Mouse (Mus musculus) CH12.LX (cell line): ENCODE results near the gene Acd. TPM values are rescaled to one million over a fixed set of nuclear protein-coding genes. Genes with fewer than 3 reads are reported as not detected.

Experiments
- DNase-seq: peaks from one replicate; pipeline ENCODE4 v3.0.0-alpha.2; 2013; ENCODE audit errors: extremely low read depth
- H3K27ac ChIP-seq: 2 replicates; pipeline ENCODE4 v1.5.1; 2012; ENCODE audit warnings: low read depth, mild to moderate bottlenecking, control low read depth, moderate library complexity; ENCODE audit not compliant: insufficient read depth
- H3K27me3 ChIP-seq: replicated peaks from 2 replicates; pipeline ENCODE3; 2012; ENCODE audit warnings: inconsistent platforms
- H3K36me3 ChIP-seq, 2 experiments: replicated peaks in 1 of 2; 2 replicates each; pipeline versions ENCODE3 to v1.6.1; 2012; ENCODE audit warnings: inconsistent platforms in 1 of 2, low read length in 1 of 2, mild to moderate bottlenecking in 1 of 2, mixed read lengths in 1 of 2, moderate library complexity in 1 of 2; ENCODE audit not compliant: control insufficient read depth in 1 of 2, insufficient read depth in 1 of 2
- H3K4me1 ChIP-seq, 2 experiments: 2 replicates each; pipeline ENCODE4 v1.6.1; 2012; ENCODE audit warnings: inconsistent platforms in 1 of 2, moderate library complexity in 1 of 2; ENCODE audit not compliant: insufficient read depth in 2 of 2, control insufficient read depth in 1 of 2
- H3K4me2 ChIP-seq: 2 replicates; pipeline ENCODE4 v1.6.1; 2012; ENCODE audit warnings: low read depth, mild to moderate bottlenecking, control low read depth; ENCODE audit not compliant: poor library complexity, insufficient read depth, severe bottlenecking
- H3K4me3 ChIP-seq, 3 experiments: fragments of 150-350 bp in 1 of 3; sonication (generic) in 1 of 3; replicated peaks in 1 of 3; 2 replicates each; pipeline versions ENCODE3 to v1.5.1; 2011 to 2012; ENCODE audit warnings: low read depth in 2 of 3, low read length in 2 of 3, mild to moderate bottlenecking in 2 of 3, moderate library complexity in 2 of 3, control low read depth in 1 of 3, improper control_type of control experiment in 1 of 3, inconsistent platforms in 1 of 3, mixed read lengths in 1 of 3; ENCODE audit not compliant: poor library complexity in 1 of 3
- H3K79me2 ChIP-seq: replicated peaks from 2 replicates; pipeline ENCODE4 v1.6.1; 2012; ENCODE audit warnings: mild to moderate bottlenecking, moderate library complexity; ENCODE audit not compliant: control insufficient read depth, poor library complexity, insufficient read depth, severe bottlenecking; ENCODE audit errors: extremely low read depth
- H3K9ac ChIP-seq: 2 replicates; pipeline ENCODE4 v1.6.1; 2012; ENCODE audit warnings: low read depth, mild to moderate bottlenecking, control low read depth, moderate library complexity; ENCODE audit not compliant: insufficient read depth
- H3K9me3 ChIP-seq: replicated peaks from 2 replicates; pipeline ENCODE3; 2012; ENCODE audit warnings: low read length, inconsistent platforms, mixed read lengths
- BHLHE40 ChIP-seq: IDR thresholded peaks from 2 replicates; pipeline ENCODE4 v1.6.1; 2011; ENCODE audit warnings: mild to moderate bottlenecking, low read depth, low read length, improper control_type of control experiment
- CHD1 ChIP-seq: IDR thresholded peaks from 2 replicates; pipeline ENCODE4 v1.6.1; 2012; ENCODE audit warnings: low read depth, low read length, improper control_type of control experiment, inconsistent platforms
- CHD2 ChIP-seq: IDR thresholded peaks from 2 replicates; pipeline ENCODE4 v1.6.1; 2011; ENCODE audit warnings: low read length, improper control_type of control experiment
- CTCF ChIP-seq, 2 experiments: IDR thresholded peaks in 1 of 2; conservative IDR thresholded peaks in 1 of 2; 2 replicates each; pipeline ENCODE4 v1.5.1; 2011 to 2012; ENCODE audit warnings: low read depth in 2 of 2, low read length in 2 of 2, improper control_type of control experiment in 1 of 2, inconsistent platforms in 1 of 2, mild to moderate bottlenecking in 1 of 2, moderate library complexity in 1 of 2
- E2F4 ChIP-seq: IDR thresholded peaks from 2 replicates; pipeline ENCODE4 v1.6.1; 2011; ENCODE audit warnings: low read depth, low read length, improper control_type of control experiment; ENCODE audit not compliant: insufficient replicate concordance
- ELF1 ChIP-seq: IDR thresholded peaks from 2 replicates; pipeline ENCODE4 v1.6.1; 2014; ENCODE audit warnings: low read depth, mild to moderate bottlenecking, inconsistent platforms, low read length, improper control_type of control experiment
- EP300 ChIP-seq: IDR thresholded peaks from 2 replicates; pipeline ENCODE4 v1.6.1; 2011; ENCODE audit warnings: low read length, improper control_type of control experiment
- ETS1 ChIP-seq: conservative IDR thresholded peaks from 2 replicates; pipeline ENCODE4 v1.6.1; 2012; ENCODE audit warnings: low read depth, mild to moderate bottlenecking, inconsistent platforms, low read length, improper control_type of control experiment, moderate library complexity
- GABPA ChIP-seq: IDR thresholded peaks from 2 replicates; pipeline ENCODE4 v1.6.1; 2012; ENCODE audit warnings: low read depth, low read length, improper control_type of control experiment, inconsistent platforms; ENCODE audit not compliant: insufficient replicate concordance
- HCFC1 ChIP-seq: IDR thresholded peaks from 2 replicates; pipeline ENCODE4 v1.6.1; 2012; ENCODE audit warnings: low read depth, mild to moderate bottlenecking, inconsistent platforms, low read length, improper control_type of control experiment
- IRF4 ChIP-seq: IDR thresholded peaks from 2 replicates; pipeline ENCODE4 v1.6.1; 2014; ENCODE audit warnings: low read depth, mild to moderate bottlenecking, inconsistent platforms, low read length, improper control_type of control experiment
- JUN ChIP-seq: IDR thresholded peaks from 2 replicates; pipeline ENCODE4 v1.6.1; 2011; ENCODE audit warnings: low read depth, mild to moderate bottlenecking, low read length, improper control_type of control experiment, moderate library complexity; ENCODE audit not compliant: insufficient read depth
- JUND ChIP-seq: conservative IDR thresholded peaks from 2 replicates; pipeline ENCODE4 v1.6.1; 2011; ENCODE audit warnings: low read depth, low read length, improper control_type of control experiment
- KAT2A ChIP-seq: IDR thresholded peaks from 2 replicates; pipeline ENCODE4 v1.6.1; 2012; ENCODE audit warnings: low read length, improper control_type of control experiment, inconsistent platforms; ENCODE audit not compliant: insufficient replicate concordance
- MAFK ChIP-seq: IDR thresholded peaks from 2 replicates; pipeline ENCODE4 v1.6.1; 2011; ENCODE audit warnings: low read length, improper control_type of control experiment; ENCODE audit not compliant: insufficient replicate concordance
- MAX ChIP-seq: IDR thresholded peaks from 2 replicates; pipeline ENCODE4 v1.6.1; 2011; ENCODE audit warnings: low read length, improper control_type of control experiment
- MAZ ChIP-seq: IDR thresholded peaks from 2 replicates; pipeline ENCODE4 v1.6.1; 2012; ENCODE audit warnings: low read depth, mild to moderate bottlenecking, inconsistent platforms, low read length, improper control_type of control experiment, moderate library complexity
- MEF2A ChIP-seq: IDR thresholded peaks from 2 replicates; pipeline ENCODE4 v1.6.1; 2014; ENCODE audit warnings: low read depth, mild to moderate bottlenecking, inconsistent platforms, low read length, improper control_type of control experiment, borderline replicate concordance
- MXI1 ChIP-seq: IDR thresholded peaks from 2 replicates; pipeline ENCODE4 v1.6.1; 2011; ENCODE audit warnings: mild to moderate bottlenecking, low read depth, low read length, improper control_type of control experiment
- MYC ChIP-seq: IDR thresholded peaks from 2 replicates; pipeline ENCODE4 v1.6.1; 2011; ENCODE audit warnings: low read depth, mild to moderate bottlenecking, improper control_type of control experiment, low read length
- NELFE ChIP-seq: IDR thresholded peaks from 2 replicates; pipeline ENCODE4 v1.6.1; 2011; ENCODE audit warnings: low read depth, low read length, improper control_type of control experiment
- NRF1 ChIP-seq: IDR thresholded peaks from 2 replicates; pipeline ENCODE4 v1.6.1; 2014; ENCODE audit warnings: low read depth, mild to moderate bottlenecking, inconsistent platforms, low read length, improper control_type of control experiment, moderate library complexity
- PAX5 ChIP-seq: IDR thresholded peaks from 2 replicates; pipeline ENCODE4 v1.6.1; 2012; ENCODE audit warnings: low read length, inconsistent platforms, mixed read lengths
- POLR2A ChIP-seq: IDR thresholded peaks from 2 replicates; pipeline ENCODE4 v1.6.1; 2011; ENCODE audit warnings: low read depth, mild to moderate bottlenecking, improper control_type of control experiment, low read length
- POLR2AphosphoS2 ChIP-seq: IDR thresholded peaks from 2 replicates; pipeline ENCODE4 v1.6.1; 2011; ENCODE audit warnings: low read depth, low read length, improper control_type of control experiment
- RAD21 ChIP-seq: IDR thresholded peaks from 2 replicates; pipeline ENCODE4 v1.6.1; 2011; ENCODE audit warnings: low read depth, mild to moderate bottlenecking, low read length, improper control_type of control experiment, moderate library complexity
- RCOR1 ChIP-seq: conservative IDR thresholded peaks from 2 replicates; pipeline ENCODE4 v1.6.1; 2012; ENCODE audit warnings: low read depth, mild to moderate bottlenecking, inconsistent platforms, low read length, improper control_type of control experiment
- SIN3A ChIP-seq: IDR thresholded peaks from 2 replicates; pipeline ENCODE4 v1.6.1; 2012; ENCODE audit warnings: low read length, improper control_type of control experiment, inconsistent platforms
- SMC3 ChIP-seq: IDR thresholded peaks from 2 replicates; pipeline ENCODE4 v1.6.1; 2011; ENCODE audit warnings: low read depth, low read length, improper control_type of control experiment
- TBP ChIP-seq: conservative IDR thresholded peaks from 2 replicates; pipeline ENCODE4 v1.6.1; 2011; ENCODE audit warnings: low read depth, low read length, improper control_type of control experiment
- TCF12 ChIP-seq: IDR thresholded peaks from 2 replicates; pipeline ENCODE4 v1.6.1; 2014; ENCODE audit warnings: low read depth, mild to moderate bottlenecking, inconsistent platforms, low read length, improper control_type of control experiment
- UBTF ChIP-seq: IDR thresholded peaks from 2 replicates; pipeline ENCODE4 v1.6.1; 2012; ENCODE audit warnings: low read depth, mild to moderate bottlenecking, inconsistent platforms, low read length, improper control_type of control experiment, moderate library complexity
- USF1 ChIP-seq: IDR thresholded peaks from 2 replicates; pipeline ENCODE4 v1.6.1; 2014; ENCODE audit warnings: low read depth, mild to moderate bottlenecking, inconsistent platforms, low read length, improper control_type of control experiment
- USF2 ChIP-seq: conservative IDR thresholded peaks from 2 replicates; pipeline ENCODE4 v1.6.1; 2011; ENCODE audit warnings: low read depth, low read length, improper control_type of control experiment
- ZC3H11A ChIP-seq: IDR thresholded peaks from 2 replicates; pipeline ENCODE4 v1.6.1; 2012; ENCODE audit warnings: low read depth, mild to moderate bottlenecking, inconsistent platforms, low read length, improper control_type of control experiment
- ZKSCAN1 ChIP-seq: IDR thresholded peaks from 2 replicates; pipeline ENCODE4 v1.6.1; 2012; ENCODE audit warnings: low read depth, inconsistent platforms, low read length, improper control_type of control experiment, borderline replicate concordance
- ZMIZ1 ChIP-seq: IDR thresholded peaks from 2 replicates; pipeline ENCODE4 v1.6.1; 2012; ENCODE audit warnings: low read depth, mild to moderate bottlenecking, inconsistent platforms, low read length, improper control_type of control experiment
- ZNF384 ChIP-seq: IDR thresholded peaks from 2 replicates; pipeline ENCODE4 v1.6.1; 2012; ENCODE audit warnings: low read depth, low read length, improper control_type of control experiment, inconsistent platforms
- dilution Hi-C: fragments of 300-500 bp; cut with MboI; formaldehyde crosslinking; loops from 2 replicates; pipeline ENCODE4 v1.14.3; 2020; ENCODE audit warnings: low sequenced_read_pairs; ENCODE audit not compliant: extremely low pct_unique_long_range_greater_than_20kb, extremely low pct_ligation_motif_present
- in situ Hi-C: fragments of 300-500 bp; cut with MboI; formaldehyde crosslinking; loops from 3 replicates; pipeline ENCODE4 v1.14.3; 2019; ENCODE audit warnings: low sequenced_read_pairs, low pct_ligation_motif_present, low pct_unique_long_range_greater_than_20kb, mixed read lengths
- polyA plus RNA-seq: library from polyadenylated mRNA; unstranded; fragments of >175 nt; gene quantifications from 2 replicates; pipeline ENCODE4 v1.2.1, GENCODE M21; 2012; ENCODE audit warnings: low read depth; ENCODE audit not compliant: insufficient read length
- total RNA-seq, 2 experiments: library from RNA; depleted of rRNA; stranded (reverse); fragments of 300-350 nt in 1 of 2; fragments of >200 nt in 1 of 2; gene quantifications; 2 replicates each; pipeline ENCODE4 v1.2.3; 2012 to 2014

Acd gene
- total and polyA plus RNA-seq, 3 experiments: 5.2 to 40.0 (median 11.9) TPM

- dilution Hi-C loops: no loop called here
- peak; percentile 79 for DNase-seq
- no peaks in the 10 kb centered on the region for H3K79me2 ChIP-seq
- peaks cover 2 to 56% of the 10 kb centered on the region in 2 experiments; a peak in 2 of 4 replicates for H3K4me1 ChIP-seq
- H3K4me3 ChIP-seq: peak within 1 kb of the TSS; percentile 58 to 70 (median 68)
- H3K27me3 ChIP-seq: no peaks in the 10 kb centered on the region
- in situ Hi-C loops: loop anchor here (5.0 kb wide), 1 partner anchor 49 kb away; the partner anchor contains the start of genes Agrp and Ctcf
- peak within 1 kb of the TSS; percentile 78 for H3K9ac ChIP-seq
- peak within 1 kb of the TSS; percentile 81 for H3K27ac ChIP-seq
- peak; percentile 79 for TF ChIP-seq ELF1
- no peak; the same call in 1 of the 2 replicates for TF ChIP-seq ZC3H11A
- TF ChIP-seq MAZ: peak; percentile 59
- no peak for TF ChIP-seq KAT2A
- 0 out of 2 replicates have a peak, but pooled peaks have one; percentile 21 for TF ChIP-seq TBP
- no peak; the same call in 1 of the 2 replicates for TF ChIP-seq BHLHE40
- TF ChIP-seq NRF1: peak; percentile 37; the same call in 1 of the 2 replicates
- TF ChIP-seq EP300: no peak; the same call in 1 of the 2 replicates
- TF ChIP-seq ETS1: peak; percentile 39; the same call in 1 of the 2 replicates
- TF ChIP-seq SIN3A: peak; percentile 95
- TF ChIP-seq UBTF: peak; percentile 96
- peak; percentile 67; the same call in 1 of the 2 replicates for TF ChIP-seq POLR2A
- peak; percentile 96 for TF ChIP-seq SMC3
- TF ChIP-seq ZMIZ1: peak; percentile 80
- no peak for TF ChIP-seq USF2
- peak; percentile 43; the same call in 1 of the 2 replicates for TF ChIP-seq IRF4
- peak; percentile 85 for TF ChIP-seq RAD21
- peak; percentile 54; the same call in 1 of the 2 replicates for TF ChIP-seq POLR2AphosphoS2
- TF ChIP-seq MEF2A: no peak
- 0 out of 2 replicates have a peak, but pooled peaks have one; percentile 45 for TF ChIP-seq MYC
- TF ChIP-seq GABPA: no peak
- TF ChIP-seq CTCF (conservative IDR thresholded peaks at IDR 0.05 in 1 of 2, IDR thresholded peaks at IDR 0.05 in 1 of 2; ENCODE audit: low read depth in 2 of 2, low read length in 2 of 2): peak; percentile 85 to 96
- TF ChIP-seq PAX5: no peak
- TF ChIP-seq USF1: no peak
- TF ChIP-seq MAX: peak; percentile 87; the same call in 1 of the 2 replicates
- TF ChIP-seq CHD1: peak; percentile 86
- peak; percentile 88 for TF ChIP-seq TCF12
- TF ChIP-seq NELFE: peak; percentile 76
- peak; percentile 59 for TF ChIP-seq HCFC1
- TF ChIP-seq MXI1: peak; percentile 90
- TF ChIP-seq CHD2: no peak; the same call in 1 of the 2 replicates
- TF ChIP-seq ZNF384: no peak; the same call in 1 of the 2 replicates
- no peak for TF ChIP-seq JUN
- no peak for TF ChIP-seq ZKSCAN1
- no peak for TF ChIP-seq RCOR1
- TF ChIP-seq MAFK: no peak
- TF ChIP-seq E2F4: peak; percentile 95; the same call in 1 of the 2 replicates
- TF ChIP-seq JUND: no peak
- peaks cover 42 to 72% of the 10 kb centered on the region in 2 experiments for H3K36me3 ChIP-seq
- no peaks in the 10 kb centered on the region for H3K9me3 ChIP-seq
- peak within 1 kb of the TSS; percentile 92 for H3K4me2 ChIP-seq
These were observed 15.1 kb downstream of the Acd start, which contains the start of gene Carmil2 for GRCm38 (mm10) chr8:105685796-105686308. Gene Carmil2 (plus strand): TSS chr8:105686274.
